Mouse (Mus musculus) thymus, postnatal 0 days (tissue): ENCODE measurements around the gene Vmn2r11. TPM values are rescaled to one million over a fixed set of nuclear protein-coding genes. Genes with fewer than 3 reads are reported as not detected.
"Not testable (repeated sequence)": the region's sequence is repeated elsewhere in the genome, so short reads cannot be mapped to it uniquely, and the experiment has no call there.

Experiments
- DNase-seq: peaks from one replicate; pipeline ENCODE4 v3.0.0-alpha.2; 2015; ENCODE audit warnings: low spot score
- polyA plus RNA-seq: library from polyadenylated mRNA; unstranded; fragments of >200 nt; fragmentation: Nextera tagmentation; extraction: Ambion mirVana; gene quantifications from 2 replicates; pipeline ENCODE4 v1.2.1, GENCODE M21; 2015

Vmn2r11 gene
- polyA plus RNA-seq, result not detected in 2 replicates

- not testable (repeated sequence) for DNase-seq
Measured at GRCm38 (mm10) chr5:109059469-109059868, at the start of gene Vmn2r11. TSS of gene Vmn2r11 (minus strand) at chr5:109059569.

GRCm38 (mm10) chr5:109097850-109098249 lies 38.5 kb upstream of the Vmn2r11 start, which contains the start of gene Vmn2r12:
TSS of gene Vmn2r12 (minus strand) at chr5:109097950.
- not testable (repeated sequence) for DNase-seq

GRCm38 (mm10) chr5:109096482-109096881 lies 37.1 kb upstream of the Vmn2r11 start:
- DNase-seq, result not testable (repeated sequence)

- DNase-seq, result not testable (repeated sequence)
Measured at GRCm38 (mm10) chr5:109072016-109072415, 12.6 kb upstream of the Vmn2r11 start.

GRCm38 (mm10) chr5:109055286-109055685 lies 4.1 kb downstream of the Vmn2r11 start:
- no peak for DNase-seq

GRCm38 (mm10) chr5:109032591-109032990 lies 26.8 kb downstream of the Vmn2r11 start:
- DNase-seq, result no peak

- DNase-seq, result not testable (repeated sequence)
Measured at GRCm38 (mm10) chr5:109006427-109006826, 52.9 kb downstream of the Vmn2r11 start, which contains the start of gene Vmn2r10. TSS of gene Vmn2r10 (minus strand) at chr5:109006527.

Other genes starting within 250 kb of the Vmn2r11 start
- gene Vmn2r9, start 207.0 kb downstream of the Vmn2r11 start, polyA plus RNA-seq, result not detected in 2 replicates
- not detected in 2 replicates for gene Vmn2r10, start 53.0 kb downstream of the Vmn2r11 start, polyA plus RNA-seq
- not detected in 2 replicates for gene Vmn2r12, start 38.4 kb upstream of the Vmn2r11 start, polyA plus RNA-seq
- gene Vmn2r13, start 132.6 kb upstream of the Vmn2r11 start, polyA plus RNA-seq, result not detected in 2 replicates
- gene Vmn2r14, start 165.1 kb upstream of the Vmn2r11 start, polyA plus RNA-seq, result not detected in 2 replicates
- gene Vmn2r15, start 238.1 kb upstream of the Vmn2r11 start, polyA plus RNA-seq, result not detected in 2 replicates